Mouse (Mus musculus) forebrain, postnatal 0 days (tissue): Measurements from ENCODE around the gene Shank2. TPM values are rescaled to one million over a fixed set of nuclear protein-coding genes. Genes with fewer than 3 reads are reported as not detected.

Experiments used
- ATAC-seq: fragments of 200-750 bp; cut with Nextera tagmentation; 2 replicates; pipeline ENCODE4 v1.8.0; 2017; ENCODE audit warnings: mild to moderate bottlenecking, moderate library complexity
- DNase-seq: peaks from one replicate; pipeline ENCODE4 v3.0.0-alpha.2; 2015
- H3K27ac ChIP-seq: fragments of 300-500 bp; sonication (generic); 2 replicates; pipeline ENCODE4 v1.5.1; 2014; ENCODE audit warnings: low read depth, mild to moderate bottlenecking, antibody characterized with exemption, low read length, moderate library complexity, mixed read lengths
- H3K27me3 ChIP-seq: fragments of 300-500 bp; sonication (generic); 2 replicates; pipeline ENCODE4 v1.6.1; 2014; ENCODE audit warnings: mild to moderate bottlenecking, low read length, mixed read lengths; ENCODE audit not compliant: insufficient read depth
- H3K36me3 ChIP-seq: fragments of 300-500 bp; sonication (generic); 2 replicates; pipeline ENCODE4 v1.6.1; 2014; ENCODE audit warnings: mild to moderate bottlenecking, moderate library complexity; ENCODE audit not compliant: insufficient read depth
- H3K4me1 ChIP-seq: fragments of 300-500 bp; sonication (generic); 2 replicates; pipeline ENCODE4 v1.6.1; 2014; ENCODE audit warnings: antibody characterized with exemption; ENCODE audit not compliant: insufficient read depth
- H3K4me2 ChIP-seq: fragments of 300-500 bp; sonication (generic); 2 replicates; pipeline ENCODE4 v1.6.1; 2014; ENCODE audit warnings: low read depth, mild to moderate bottlenecking, moderate library complexity
- H3K4me3 ChIP-seq: fragments of 300-500 bp; sonication (generic); 2 replicates; pipeline ENCODE4 v1.5.1; 2014; ENCODE audit warnings: low read depth, low read length, mixed read lengths
- H3K9ac ChIP-seq: fragments of 300-500 bp; sonication (generic); 2 replicates; pipeline ENCODE4 v1.6.1; 2014; ENCODE audit warnings: mild to moderate bottlenecking
- H3K9me3 ChIP-seq: fragments of 300-500 bp; sonication (generic); 2 replicates; pipeline ENCODE4 v1.6.1; 2016; ENCODE audit warnings: low read length
- CTCF ChIP-seq: sonication (generic); IDR thresholded peaks from 2 replicates; pipeline ENCODE4 v1.5.1; 2016; ENCODE audit warnings: antibody characterized with exemption, control low read depth, low read depth
- WGBS: fragments of 180-500 bp; shearing (Covaris S2); extraction: QIAGEN DNeasy Blood & Tissue Kit; methylation state at CpG from one replicate; pipeline ENCODE4 v1.1.7; 2014; 5-methylcytosine and 5-hydroxymethylcytosine counted together
- polyA plus RNA-seq: library from polyadenylated mRNA; unstranded; fragments of >200 nt; fragmentation: Nextera tagmentation; extraction: Ambion mirVana; gene quantifications from 2 replicates; pipeline ENCODE4 v1.2.1, GENCODE M21; 2015
- total RNA-seq: library from RNA; depleted of rRNA; stranded (reverse); fragments of >200 nt; gene quantifications from 2 replicates; pipeline ENCODE4 v1.2.3, GENCODE M21; 2014

The Shank2 gene
- total and polyA plus RNA-seq, 2 experiments from 2014 or later = 8.8 to 29.0 TPM

GRCm38 (mm10) chr7:144417644-144418343 is 416.1 kb downstream of the Shank2 start:
- Histone ChIP-seq H3K4me3 (no peak overlapping the region), H3K27ac (peak overlapping the region; percentile 84), H3K27me3 (no peaks in the 10 kb centered on the region), H3K36me3 (peaks cover 20% of the 10 kb centered on the region), H3K4me1 (peaks cover 16% of the 10 kb centered on the region), H3K9ac (peak overlapping the region; percentile 35), H3K4me2 (peak overlapping the region; percentile 41), H3K9me3 (no peaks in the 10 kb centered on the region)
- peak; percentile 93 for ATAC-seq
- peak; percentile 88 for DNase-seq
- TF ChIP-seq CTCF = no peak
- WGBS = 8% methylated on average over 16 of the region's 16 CpGs

GRCm38 (mm10) chr7:144420552-144420951 is 418.8 kb downstream of the Shank2 start:
- ATAC-seq = no peak
- peaks cover 16% of the 10 kb centered on the region for H3K4me1 ChIP-seq
- peaks cover 13% of the 10 kb centered on the region for H3K36me3 ChIP-seq
- H3K4me3 ChIP-seq = no peak overlapping the region
- TF ChIP-seq CTCF = no peak
- H3K27ac ChIP-seq = no peak overlapping the region
- H3K9me3 ChIP-seq = no peaks in the 10 kb centered on the region
- 33% methylated on average over 16 of the region's 16 CpGs for WGBS
- DNase-seq = no peak
- no peak overlapping the region for H3K9ac ChIP-seq
- H3K4me2 ChIP-seq = no peak overlapping the region
- H3K27me3 ChIP-seq = no peaks in the 10 kb centered on the region

- H3K4me2 ChIP-seq = no peak overlapping the region
- no peaks in the 10 kb centered on the region for H3K9me3 ChIP-seq
- H3K27me3 ChIP-seq = no peaks in the 10 kb centered on the region
- no peak for ATAC-seq
- WGBS = 62% methylated on average over 6 of the region's 6 CpGs
- TF ChIP-seq CTCF = no peak
- H3K4me1 ChIP-seq = peaks cover 16% of the 10 kb centered on the region
- peaks cover 13% of the 10 kb centered on the region for H3K36me3 ChIP-seq
- H3K4me3 ChIP-seq = no peak overlapping the region
- no peak for DNase-seq
- no peak overlapping the region for H3K27ac ChIP-seq
- H3K9ac ChIP-seq = no peak overlapping the region
Observed at GRCm38 (mm10) chr7:144421478-144421877, 419.8 kb downstream of the Shank2 start.

GRCm38 (mm10) chr7:144425953-144426352 is 424.2 kb downstream of the Shank2 start:
- 6% methylated on average over 8 of the region's 8 CpGs for WGBS
- H3K4me2 ChIP-seq = no peak overlapping the region
- H3K27ac ChIP-seq = no peak overlapping the region
- H3K4me3 ChIP-seq = no peak overlapping the region
- TF ChIP-seq CTCF = peak; percentile 99
- H3K36me3 ChIP-seq = peaks cover 8% of the 10 kb centered on the region
- H3K27me3 ChIP-seq = no peaks in the 10 kb centered on the region
- no peak overlapping the region for H3K9ac ChIP-seq
- H3K9me3 ChIP-seq = no peaks in the 10 kb centered on the region
- ATAC-seq (peak; percentile 55; the same call in 1 of the 2 replicates), DNase-seq (peak; percentile 86)
- no peaks in the 10 kb centered on the region for H3K4me1 ChIP-seq

GRCm38 (mm10) chr7:144426594-144426993 is 424.9 kb downstream of the Shank2 start:
- Histone ChIP-seq H3K9ac (no peak overlapping the region), H3K27ac (no peak overlapping the region), H3K9me3 (no peaks in the 10 kb centered on the region), H3K4me3 (no peak overlapping the region), H3K36me3 (peaks cover 7% of the 10 kb centered on the region), H3K4me2 (no peak overlapping the region), H3K4me1 (no peaks in the 10 kb centered on the region), H3K27me3 (no peaks in the 10 kb centered on the region)
- WGBS = 80% methylated on average over 3 of the region's 3 CpGs
- no peak for TF ChIP-seq CTCF
- DNase-seq = no peak
- ATAC-seq = no peak

- H3K4me2 ChIP-seq = no peak overlapping the region
- TF ChIP-seq CTCF = peak; percentile 45
- H3K27ac ChIP-seq = no peak overlapping the region
- H3K4me3 ChIP-seq = no peak overlapping the region
- no peak overlapping the region for H3K9ac ChIP-seq
- WGBS = 92% methylated on average over 3 of the region's 3 CpGs
- ATAC-seq = no peak
- no peaks in the 10 kb centered on the region for H3K27me3 ChIP-seq
- H3K4me1 ChIP-seq = no peaks in the 10 kb centered on the region
- H3K9me3 ChIP-seq = no peaks in the 10 kb centered on the region
- DNase-seq = no peak
- no peaks in the 10 kb centered on the region for H3K36me3 ChIP-seq
Observed at GRCm38 (mm10) chr7:144427460-144427859, 425.7 kb downstream of the Shank2 start.

GRCm38 (mm10) chr7:144432920-144433319 is 431.2 kb downstream of the Shank2 start:
- Histone ChIP-seq H3K4me3 (no peak overlapping the region), H3K27me3 (no peaks in the 10 kb centered on the region), H3K9ac (no peak overlapping the region), H3K4me2 (no peak overlapping the region), H3K9me3 (no peaks in the 10 kb centered on the region), H3K27ac (no peak overlapping the region), H3K36me3 (peaks cover 22% of the 10 kb centered on the region), H3K4me1 (no peaks in the 10 kb centered on the region)
- 73% methylated on average over 2 of the region's 2 CpGs for WGBS
- ATAC-seq (no peak), DNase-seq (no peak)
- TF ChIP-seq CTCF = no peak
